Mouse (Mus musculus) midbrain, embryonic 15.5 days (tissue): ENCODE results near the gene Myo10. TPM values are rescaled to one million over a fixed set of nuclear protein-coding genes. Genes with fewer than 3 reads are reported as not detected.

Experiments
- ATAC-seq: fragments of 200-750 bp; cut with Nextera tagmentation; replicated peaks from 2 replicates; pipeline ENCODE4 v1.8.0; 2017; ENCODE audit warnings: moderate TSS enrichment
- H3K27ac ChIP-seq: fragments of 300-500 bp; sonication (generic); 2 replicates; pipeline ENCODE4 v1.5.1; 2015; ENCODE audit warnings: mild to moderate bottlenecking, inconsistent platforms
- H3K27me3 ChIP-seq: fragments of 300-500 bp; sonication (generic); replicated peaks from 2 replicates; pipeline ENCODE4 v1.6.1; 2015; ENCODE audit warnings: inconsistent platforms
- H3K36me3 ChIP-seq: fragments of 300-500 bp; sonication (generic); replicated peaks from 2 replicates; pipeline ENCODE4 v1.6.1; 2015; ENCODE audit warnings: inconsistent platforms
- H3K4me1 ChIP-seq: fragments of 300-500 bp; sonication (generic); 2 replicates; pipeline ENCODE4 v1.6.1; 2015; ENCODE audit warnings: inconsistent platforms
- H3K4me2 ChIP-seq: fragments of 300-500 bp; sonication (generic); 2 replicates; pipeline ENCODE4 v1.6.1; 2015; ENCODE audit warnings: inconsistent platforms, mild to moderate bottlenecking, moderate library complexity
- H3K4me3 ChIP-seq: fragments of 300-500 bp; sonication (generic); 2 replicates; pipeline ENCODE4 v1.5.1; 2015; ENCODE audit warnings: mild to moderate bottlenecking, inconsistent platforms
- H3K9ac ChIP-seq: fragments of 300-500 bp; sonication (generic); 2 replicates; pipeline ENCODE4 v1.6.1; 2015; ENCODE audit warnings: mild to moderate bottlenecking, inconsistent platforms
- H3K9me3 ChIP-seq: fragments of 300-500 bp; sonication (generic); 2 replicates; pipeline ENCODE4 v1.6.1; 2016; ENCODE audit warnings: inconsistent platforms
- WGBS: fragments of 180-500 bp; shearing (Covaris S2); methylation state at CpG from one replicate; pipeline ENCODE4 v1.1.7; 2015; ENCODE audit warnings: mixed read lengths; 5-methylcytosine and 5-hydroxymethylcytosine counted together
- polyA plus RNA-seq: library from polyadenylated mRNA; unstranded; fragments of >200 nt; fragmentation: Nextera tagmentation; extraction: Ambion mirVana; gene quantifications from 2 replicates; pipeline ENCODE4 v1.2.1, GENCODE M21; 2015

Gene Myo10
- polyA plus RNA-seq, 1 experiment from 2014 or later, result 28.1 TPM

GRCm38 (mm10) chr15:25673231-25673980 is 51.1 kb downstream of the Myo10 start:
- WGBS, result 25% methylated on average over 6 of the region's 6 CpGs
- H3K9ac ChIP-seq, result no peak overlapping the region
- no peaks in the 10 kb centered on the region for H3K36me3 ChIP-seq
- H3K27ac ChIP-seq, result peak overlapping the region; percentile 45; the same call in 1 of the 2 replicates
- no peak overlapping the region for H3K4me3 ChIP-seq
- H3K27me3 ChIP-seq, result no peaks in the 10 kb centered on the region
- H3K9me3 ChIP-seq, result no peaks in the 10 kb centered on the region
- no peak overlapping the region for H3K4me2 ChIP-seq
- ATAC-seq, result peak; percentile 18; the same call in 1 of the 2 replicates
- peaks cover 21% of the 10 kb centered on the region for H3K4me1 ChIP-seq

GRCm38 (mm10) chr15:25674099-25674931 is 52.0 kb downstream of the Myo10 start:
- no peaks in the 10 kb centered on the region for H3K27me3 ChIP-seq
- H3K27ac ChIP-seq, result peak overlapping the region; percentile 45; the same call in 1 of the 2 replicates
- no peak overlapping the region for H3K4me3 ChIP-seq
- no peak overlapping the region for H3K9ac ChIP-seq
- ATAC-seq, result peak; percentile 47; the same call in 1 of the 2 replicates
- H3K4me1 ChIP-seq, result peaks cover 17% of the 10 kb centered on the region
- 41% methylated on average over 17 of the region's 17 CpGs for WGBS
- no peaks in the 10 kb centered on the region for H3K36me3 ChIP-seq
- no peaks in the 10 kb centered on the region for H3K9me3 ChIP-seq
- no peak overlapping the region for H3K4me2 ChIP-seq

GRCm38 (mm10) chr15:25674932-25675250 is 52.6 kb downstream of the Myo10 start:
- no peak overlapping the region for H3K9ac ChIP-seq
- no peak overlapping the region for H3K4me3 ChIP-seq
- H3K9me3 ChIP-seq, result no peaks in the 10 kb centered on the region
- no peak overlapping the region for H3K27ac ChIP-seq
- ATAC-seq, result no peak
- 77% methylated on average over 4 of the region's 4 CpGs for WGBS
- H3K4me2 ChIP-seq, result no peak overlapping the region
- H3K36me3 ChIP-seq, result no peaks in the 10 kb centered on the region
- H3K27me3 ChIP-seq, result no peaks in the 10 kb centered on the region
- H3K4me1 ChIP-seq, result peaks cover 16% of the 10 kb centered on the region

GRCm38 (mm10) chr15:25675359-25675758 is 53.0 kb downstream of the Myo10 start:
- H3K36me3 ChIP-seq, result no peaks in the 10 kb centered on the region
- no peak overlapping the region for H3K9ac ChIP-seq
- no peak overlapping the region for H3K4me2 ChIP-seq
- H3K27me3 ChIP-seq, result no peaks in the 10 kb centered on the region
- peaks cover 21% of the 10 kb centered on the region for H3K4me1 ChIP-seq
- 0 out of 2 replicates have a peak overlapping the region, but pooled peaks have one; percentile 17 for H3K27ac ChIP-seq
- no peaks in the 10 kb centered on the region for H3K9me3 ChIP-seq
- WGBS, result 86% methylated on average over 11 of the region's 11 CpGs
- H3K4me3 ChIP-seq, result no peak overlapping the region
- ATAC-seq, result no peak

GRCm38 (mm10) chr15:25676056-25676785 is 53.9 kb downstream of the Myo10 start:
- ATAC-seq, result no peak; the same call in 1 of the 2 replicates
- Histone ChIP-seq H3K27ac (0 out of 2 replicates have a peak overlapping the region, but pooled peaks have one; percentile 17), H3K4me1 (peaks cover 23% of the 10 kb centered on the region), H3K9ac (no peak overlapping the region), H3K4me2 (no peak overlapping the region), H3K9me3 (no peaks in the 10 kb centered on the region), H3K4me3 (no peak overlapping the region), H3K27me3 (no peaks in the 10 kb centered on the region), H3K36me3 (no peaks in the 10 kb centered on the region)
- 58% methylated on average over 13 of the region's 13 CpGs for WGBS

- Histone ChIP-seq H3K27ac (no peak overlapping the region), H3K36me3 (no peaks in the 10 kb centered on the region), H3K4me3 (no peak overlapping the region), H3K9me3 (no peaks in the 10 kb centered on the region), H3K27me3 (no peaks in the 10 kb centered on the region), H3K9ac (no peak overlapping the region), H3K4me1 (peaks cover 15% of the 10 kb centered on the region), H3K4me2 (no peak overlapping the region)
- no peak for ATAC-seq
- 44% methylated on average over 3 of the region's 3 CpGs for WGBS
These were observed 56.8 kb downstream of the Myo10 start for GRCm38 (mm10) chr15:25679081-25679480.

- ATAC-seq, result no peak
- WGBS, result 88% methylated on average over 4 of the region's 4 CpGs
- no peaks in the 10 kb centered on the region for H3K27me3 ChIP-seq
- H3K9ac ChIP-seq, result no peak overlapping the region
- no peak overlapping the region for H3K4me3 ChIP-seq
- no peaks in the 10 kb centered on the region for H3K9me3 ChIP-seq
- peaks cover 15% of the 10 kb centered on the region for H3K4me1 ChIP-seq
- H3K4me2 ChIP-seq, result no peak overlapping the region
- no peak overlapping the region for H3K27ac ChIP-seq
- H3K36me3 ChIP-seq, result no peaks in the 10 kb centered on the region
These were observed 57.3 kb downstream of the Myo10 start for GRCm38 (mm10) chr15:25679616-25680015.

- no peak overlapping the region for H3K4me3 ChIP-seq
- no peak overlapping the region for H3K4me2 ChIP-seq
- H3K9ac ChIP-seq, result no peak overlapping the region
- no peaks in the 10 kb centered on the region for H3K9me3 ChIP-seq
- H3K27me3 ChIP-seq, result no peaks in the 10 kb centered on the region
- peaks cover 15% of the 10 kb centered on the region for H3K4me1 ChIP-seq
- peak; percentile 31 for ATAC-seq
- H3K36me3 ChIP-seq, result no peaks in the 10 kb centered on the region
- no peak overlapping the region for H3K27ac ChIP-seq
- 55% methylated on average over 10 of the region's 10 CpGs for WGBS
These were observed 58.0 kb downstream of the Myo10 start for GRCm38 (mm10) chr15:25680269-25680818.

- no peak overlapping the region for H3K27ac ChIP-seq
- no peak overlapping the region for H3K4me3 ChIP-seq
- H3K4me2 ChIP-seq, result no peak overlapping the region
- H3K27me3 ChIP-seq, result no peaks in the 10 kb centered on the region
- no peak for ATAC-seq
- no peaks in the 10 kb centered on the region for H3K9me3 ChIP-seq
- WGBS, result 52% methylated on average over 13 of the region's 13 CpGs
- no peaks in the 10 kb centered on the region for H3K36me3 ChIP-seq
- peaks cover 7% of the 10 kb centered on the region; the same call in 1 of the 2 replicates for H3K4me1 ChIP-seq
- no peak overlapping the region for H3K9ac ChIP-seq
These were observed 60.7 kb downstream of the Myo10 start for GRCm38 (mm10) chr15:25682953-25683507.

GRCm38 (mm10) chr15:25685186-25685585 is 62.9 kb downstream of the Myo10 start:
- peaks cover 15% of the 10 kb centered on the region for H3K4me1 ChIP-seq
- H3K27me3 ChIP-seq, result no peaks in the 10 kb centered on the region
- no peaks in the 10 kb centered on the region for H3K9me3 ChIP-seq
- H3K9ac ChIP-seq, result no peak overlapping the region
- H3K4me2 ChIP-seq, result no peak overlapping the region
- 92% methylated on average over 9 of the region's 9 CpGs for WGBS
- no peak overlapping the region for H3K4me3 ChIP-seq
- no peak overlapping the region for H3K27ac ChIP-seq
- no peak for ATAC-seq
- H3K36me3 ChIP-seq, result no peaks in the 10 kb centered on the region

GRCm38 (mm10) chr15:25688424-25689283 is 66.3 kb downstream of the Myo10 start:
- Histone ChIP-seq H3K4me2 (no peak overlapping the region), H3K27ac (no peak overlapping the region), H3K4me1 (peaks cover 15% of the 10 kb centered on the region), H3K27me3 (0 out of 2 replicates have a peak, but pooled peaks cover 2% of the 10 kb centered on the region), H3K9ac (no peak overlapping the region), H3K36me3 (no peaks in the 10 kb centered on the region), H3K9me3 (no peaks in the 10 kb centered on the region), H3K4me3 (no peak overlapping the region)
- ATAC-seq, result no peak; the same call in 1 of the 2 replicates
- 55% methylated on average over 9 of the region's 9 CpGs for WGBS
